Mouse (Mus musculus) stomach, embryonic 15.5 days (tissue): ENCODE results near the gene Tmem221. TPM values are rescaled to one million over a fixed set of nuclear protein-coding genes. Genes with fewer than 3 reads are reported as not detected.

Experiments used
- ATAC-seq: fragments of 200-750 bp; cut with Nextera tagmentation; 2 replicates; pipeline ENCODE4 v1.8.0; 2017; ENCODE audit warnings: low read depth, moderate number of reproducible peaks, moderate TSS enrichment; ENCODE audit not compliant: insufficient read depth, low FRiP score
- H3K27ac ChIP-seq: fragments of 300-500 bp; sonication (generic); 2 replicates; pipeline ENCODE4 v1.5.1; 2015; ENCODE audit warnings: mild to moderate bottlenecking, inconsistent platforms
- H3K27me3 ChIP-seq: fragments of 300-500 bp; sonication (generic); replicated peaks from 2 replicates; pipeline ENCODE4 v1.6.1; 2015; ENCODE audit warnings: inconsistent platforms
- H3K36me3 ChIP-seq: fragments of 300-500 bp; sonication (generic); 2 replicates; pipeline ENCODE4 v1.6.1; 2015; ENCODE audit warnings: inconsistent platforms
- H3K4me1 ChIP-seq: fragments of 300-500 bp; sonication (generic); 2 replicates; pipeline ENCODE4 v1.6.1; 2015; ENCODE audit warnings: inconsistent platforms
- H3K4me2 ChIP-seq: fragments of 300-500 bp; sonication (generic); 2 replicates; pipeline ENCODE4 v1.6.1; 2015; ENCODE audit warnings: mild to moderate bottlenecking, inconsistent platforms
- H3K4me3 ChIP-seq: fragments of 300-500 bp; sonication (generic); replicated peaks from 2 replicates; pipeline ENCODE4 v1.5.1; 2015; ENCODE audit warnings: inconsistent platforms
- H3K9ac ChIP-seq: fragments of 300-500 bp; sonication (generic); 2 replicates; pipeline ENCODE4 v1.6.1; 2015; ENCODE audit warnings: inconsistent platforms
- H3K9me3 ChIP-seq: fragments of 300-500 bp; sonication (generic); 2 replicates; pipeline ENCODE4 v1.6.1; 2016; ENCODE audit warnings: inconsistent platforms
- WGBS: fragments of 180-500 bp; shearing (Covaris S2); methylation state at CpG from one replicate; pipeline ENCODE4 v1.1.7; 2015; 5-methylcytosine and 5-hydroxymethylcytosine counted together
- polyA plus RNA-seq: library from polyadenylated mRNA; unstranded; fragments of >200 nt; fragmentation: Nextera tagmentation; extraction: Ambion mirVana; gene quantifications from 2 replicates; pipeline ENCODE4 v1.2.1, GENCODE M21; 2015

Tmem221 gene
- polyA plus RNA-seq, 1 experiment from 2014 or later, result 4.0 TPM

- Histone ChIP-seq H3K4me3 (no peak overlapping the region), H3K9ac (no peak overlapping the region), H3K4me2 (no peak overlapping the region), H3K9me3 (no peaks in the 10 kb centered on the region), H3K27ac (no peak overlapping the region), H3K36me3 (no peaks in the 10 kb centered on the region), H3K4me1 (peaks cover 17% of the 10 kb centered on the region; the same call in 1 of the 2 replicates), H3K27me3 (peaks cover 49% of the 10 kb centered on the region)
- no peak; the same call in 1 of the 2 replicates for ATAC-seq
- WGBS, result 4% methylated on average over 15 of the region's 15 CpGs
Measured at GRCm38 (mm10) chr8:71561401-71561800, 2.7 kb upstream of the Tmem221 start.

- no peak overlapping the region for H3K4me3 ChIP-seq
- 83% methylated on average over 5 of the region's 5 CpGs for WGBS
- H3K27me3 ChIP-seq, result peaks cover 49% of the 10 kb centered on the region
Measured at GRCm38 (mm10) chr8:71560765-71561164, 2.1 kb upstream of the Tmem221 start.

GRCm38 (mm10) chr8:71560071-71560470 lies 1.4 kb upstream of the Tmem221 start:
- Histone ChIP-seq H3K27ac (no peak overlapping the region), H3K4me1 (peaks cover 17% of the 10 kb centered on the region; the same call in 1 of the 2 replicates), H3K9ac (no peak overlapping the region), H3K4me2 (no peak overlapping the region), H3K9me3 (no peaks in the 10 kb centered on the region), H3K27me3 (peaks cover 49% of the 10 kb centered on the region), H3K36me3 (no peaks in the 10 kb centered on the region), H3K4me3 (no peak overlapping the region)
- WGBS, result 64% methylated on average over 3 of the region's 3 CpGs
- ATAC-seq, result no peak

More at GRCm38 (mm10) chr8:71560765-71561164, 2.1 kb upstream of the Tmem221 start:
- H3K9me3 ChIP-seq, result no peaks in the 10 kb centered on the region
- H3K9ac ChIP-seq, result no peak overlapping the region
- H3K27ac ChIP-seq, result no peak overlapping the region
- H3K4me2 ChIP-seq, result no peak overlapping the region
- peaks cover 17% of the 10 kb centered on the region; the same call in 1 of the 2 replicates for H3K4me1 ChIP-seq
- no peak for ATAC-seq
- no peaks in the 10 kb centered on the region for H3K36me3 ChIP-seq

- Histone ChIP-seq H3K27ac (no peak overlapping the region), H3K36me3 (no peaks in the 10 kb centered on the region), H3K27me3 (peaks cover 49% of the 10 kb centered on the region), H3K4me1 (peaks cover 17% of the 10 kb centered on the region; the same call in 1 of the 2 replicates), H3K4me2 (peak overlapping the region; percentile 91), H3K9me3 (no peaks in the 10 kb centered on the region), H3K9ac (no peak overlapping the region), H3K4me3 (peak overlapping the region; percentile 48)
- ATAC-seq, result peak; percentile 64
- WGBS, result 2% methylated on average over 24 of the region's 24 CpGs
Measured at GRCm38 (mm10) chr8:71558958-71559690, 453 bp upstream of the Tmem221 start.

GRCm38 (mm10) chr8:71554644-71555043 lies 4.0 kb downstream of the Tmem221 start:
- Histone ChIP-seq H3K36me3 (no peaks in the 10 kb centered on the region), H3K27ac (no peak overlapping the region), H3K9ac (no peak overlapping the region)

GRCm38 (mm10) chr8:71554001-71554400 lies 4.7 kb downstream of the Tmem221 start:
- no peak overlapping the region for H3K9ac ChIP-seq
- no peak overlapping the region for H3K4me2 ChIP-seq
- WGBS, result 61% methylated on average over 6 of the region's 6 CpGs
- peaks cover 9% of the 10 kb centered on the region; the same call in 1 of the 2 replicates for H3K4me1 ChIP-seq
- H3K9me3 ChIP-seq, result no peaks in the 10 kb centered on the region
- ATAC-seq, result no peak
- peaks cover 23% of the 10 kb centered on the region for H3K27me3 ChIP-seq
- H3K36me3 ChIP-seq, result no peaks in the 10 kb centered on the region
- no peak overlapping the region for H3K4me3 ChIP-seq
- no peak overlapping the region for H3K27ac ChIP-seq

More at GRCm38 (mm10) chr8:71554644-71555043, 4.0 kb downstream of the Tmem221 start:
- peaks cover 29% of the 10 kb centered on the region for H3K27me3 ChIP-seq
- H3K4me1 ChIP-seq, result peaks cover 9% of the 10 kb centered on the region; the same call in 1 of the 2 replicates
- no peak for ATAC-seq
- 84% methylated on average over 2 of the region's 2 CpGs for WGBS
- no peaks in the 10 kb centered on the region for H3K9me3 ChIP-seq
- no peak overlapping the region for H3K4me3 ChIP-seq
- H3K4me2 ChIP-seq, result no peak overlapping the region

- H3K4me3 ChIP-seq, result no peak overlapping the region
- WGBS, result 34% methylated on average over 6 of the region's 6 CpGs
- peaks cover 12% of the 10 kb centered on the region; the same call in 1 of the 2 replicates for H3K27me3 ChIP-seq
- ATAC-seq, result no peak; the same call in 1 of the 2 replicates
- no peak overlapping the region for H3K4me2 ChIP-seq
- peak overlapping the region; percentile 64; the same call in 1 of the 2 replicates for H3K27ac ChIP-seq
- peaks cover 6% of the 10 kb centered on the region; the same call in 1 of the 2 replicates for H3K36me3 ChIP-seq
- no peaks in the 10 kb centered on the region for H3K4me1 ChIP-seq
- H3K9ac ChIP-seq, result no peak overlapping the region
- no peaks in the 10 kb centered on the region for H3K9me3 ChIP-seq
Measured at GRCm38 (mm10) chr8:71552770-71553169, 5.9 kb downstream of the Tmem221 start.

- no peaks in the 10 kb centered on the region for H3K9me3 ChIP-seq
- no peak overlapping the region for H3K4me3 ChIP-seq
- H3K27ac ChIP-seq, result no peak overlapping the region
- H3K36me3 ChIP-seq, result peaks cover 10% of the 10 kb centered on the region
- H3K4me2 ChIP-seq, result no peak overlapping the region
- WGBS, result 54% methylated on average over 7 of the region's 7 CpGs
- no peaks in the 10 kb centered on the region for H3K4me1 ChIP-seq
- H3K9ac ChIP-seq, result no peak overlapping the region
- H3K27me3 ChIP-seq, result no peaks in the 10 kb centered on the region
- ATAC-seq, result no peak
Measured at GRCm38 (mm10) chr8:71550754-71551153, 7.9 kb downstream of the Tmem221 start.

GRCm38 (mm10) chr8:71547590-71547989 lies 11.1 kb downstream of the Tmem221 start:
- Histone ChIP-seq H3K27ac (no peak overlapping the region), H3K9ac (no peak overlapping the region), H3K4me1 (peaks cover 11% of the 10 kb centered on the region), H3K9me3 (no peaks in the 10 kb centered on the region), H3K27me3 (no peaks in the 10 kb centered on the region), H3K4me3 (no peak overlapping the region), H3K4me2 (no peak overlapping the region), H3K36me3 (peaks cover 17% of the 10 kb centered on the region)
- ATAC-seq, result no peak
- WGBS, result 83% methylated on average over 7 of the region's 7 CpGs

- no peak for ATAC-seq
- no peaks in the 10 kb centered on the region for H3K9me3 ChIP-seq
- no peak overlapping the region for H3K4me3 ChIP-seq
- no peak overlapping the region for H3K27ac ChIP-seq
- 91% methylated on average over 11 of the region's 11 CpGs for WGBS
- H3K4me2 ChIP-seq, result no peak overlapping the region
- peaks cover 11% of the 10 kb centered on the region for H3K4me1 ChIP-seq
- peaks cover 17% of the 10 kb centered on the region for H3K36me3 ChIP-seq
- no peak overlapping the region for H3K9ac ChIP-seq
- no peaks in the 10 kb centered on the region for H3K27me3 ChIP-seq
Measured at GRCm38 (mm10) chr8:71545053-71545452, 13.6 kb downstream of the Tmem221 start.

GRCm38 (mm10) chr8:71543755-71544154 lies 14.9 kb downstream of the Tmem221 start:
- Histone ChIP-seq H3K27ac (no peak overlapping the region), H3K9me3 (no peaks in the 10 kb centered on the region), H3K4me1 (peaks cover 11% of the 10 kb centered on the region), H3K9ac (no peak overlapping the region), H3K4me3 (peak overlapping the region; percentile 93), H3K36me3 (peaks cover 17% of the 10 kb centered on the region), H3K4me2 (peak overlapping the region; percentile 92), H3K27me3 (no peaks in the 10 kb centered on the region)
- WGBS, result 81% methylated on average over 9 of the region's 9 CpGs
- ATAC-seq, result no peak

- under 1% methylated on average over 55 of the region's 55 CpGs for WGBS
- peak; percentile 96 for ATAC-seq
- H3K27ac ChIP-seq, result peak within 1 kb of the TSS; percentile 41; the same call in 1 of the 2 replicates
Measured at GRCm38 (mm10) chr8:71542632-71543343, 15.9 kb downstream of the Tmem221 start, which contains the start of gene Mvb12a. TSS of gene Mvb12a (plus strand) at chr8:71542922.

More at GRCm38 (mm10) chr8:71542632-71543343, 15.9 kb downstream of the Tmem221 start, which contains the start of gene Mvb12a:
- Histone ChIP-seq H3K36me3 (peaks cover 12% of the 10 kb centered on the region), H3K9me3 (no peaks in the 10 kb centered on the region), H3K9ac (peak within 1 kb of the TSS; percentile 83), H3K4me1 (peaks cover 13% of the 10 kb centered on the region), H3K27me3 (no peaks in the 10 kb centered on the region), H3K4me2 (peak within 1 kb of the TSS; percentile 92), H3K4me3 (peak within 1 kb of the TSS; percentile 93)
